Mouse (Mus musculus): ENCODE results near the gene Sobp. TPM values are rescaled to one million over a fixed set of nuclear protein-coding genes. Genes with fewer than 3 reads are reported as not detected.

Gene Sobp
- polyA plus RNA-seq, 1 experiment from 2014 or later: 1.1 TPM

Other genes starting within 250 kb of the Sobp start
- 0.29 and 0.48 TPM in 2 replicates for gene 9030612E09Rik, start 174 bp upstream of the Sobp start, polyA plus RNA-seq (2015; fragmentation: Nextera tagmentation; extraction: Ambion mirVana)
- 14.8 and 17.2 TPM in 2 replicates for gene Pdss2, start 47.0 kb upstream of the Sobp start, polyA plus RNA-seq (2015; fragmentation: Nextera tagmentation; extraction: Ambion mirVana)

Measured in intestine, embryonic 15.5 days (tissue).